Comparison of ENCODE assay signal across 28 mouse cellular contexts in genomic region chr2:105613243-105613642, GRCm38 (mm10). TPM values are rescaled to one million over a fixed set of nuclear protein-coding genes. Genes with fewer than 3 reads are reported as not detected.
A peak's percentile ranks its signal among the peaks of the same experiment; 100 is the strongest.
DNase-seq lines count a peak whose midpoint lies in the region; ATAC-seq and TF ChIP-seq lines count a peak whose summit lies in the region.
"Had no signal": no experiment of that assay in that cellular context is flagged by ENCODE, and none has a peak within 500 bp of the region (broad histone marks: within the 10 kb centered on the region; RNA-seq: fewer than 3 reads in every experiment).

No protein-coding gene starts in this region.

- DNase-seq in forebrain, embryonic 14.5 days (ENCODE audit: low spot score) = peak; percentile 78
- no peak for DNase-seq in forebrain, postnatal 0 days
- DNase-seq in Muller cell, postnatal 12 days (ENCODE audit: inconsistent ontology term) = peak; percentile 93
- DNase-seq in retina, embryonic 14.5 days (ENCODE audit: low spot score) = peak; percentile 36
- DNase-seq in heart, postnatal 10 days = no peak
- DNase-seq in heart, postnatal 14 days = no peak
- DNase-seq: adrenal gland, postnatal 10 days; adrenal gland, postnatal 36 days; cerebellum, adult 11 months; cerebellum, adult 9-11 months; cerebellum, postnatal 25 days; gastrocnemius, adult 2 months; gastrocnemius, postnatal 14 days; heart, adult 11 months; heart, postnatal 4 days; kidney, adult 11 months had no signal

- H3K27me3 ChIP-seq in forebrain, embryonic 14.5 days (replicated peaks; ENCODE audit: control insufficient read depth, insufficient read depth, low read length) = no peaks in the 10 kb centered on the region; the same call in 1 of the 2 replicates
- 0 out of 2 replicates have a peak, but pooled peaks cover 10% of the 10 kb centered on the region for H3K27me3 ChIP-seq in forebrain, postnatal 0 days (ENCODE audit: insufficient read depth, low read length)
- H3K27me3 ChIP-seq: embryonic facial prominence, embryonic 15.5 days; intestine, embryonic 15.5 days; Patski had no signal

- no peak overlapping the region for H3K9ac ChIP-seq in forebrain, embryonic 14.5 days (ENCODE audit: low read length)
- no peak overlapping the region for H3K9ac ChIP-seq in forebrain, postnatal 0 days
- H3K9ac ChIP-seq: embryonic facial prominence, embryonic 12.5 days; embryonic facial prominence, embryonic 15.5 days; forebrain, embryonic 15.5 days; hindbrain, embryonic 12.5 days; hindbrain, embryonic 15.5 days; intestine, embryonic 15.5 days had no signal

- no peak overlapping the region for H3K4me3 ChIP-seq in forebrain, embryonic 14.5 days (ENCODE audit: low read depth, low read length)
- H3K4me3 ChIP-seq in forebrain, postnatal 0 days (ENCODE audit: low read depth, low read length) = no peak overlapping the region
- H3K4me3 ChIP-seq: embryonic facial prominence, embryonic 12.5 days; embryonic facial prominence, embryonic 15.5 days; forebrain, embryonic 15.5 days; gastrocnemius, adult 2 months; hindbrain, embryonic 12.5 days; hindbrain, embryonic 15.5 days; intestine, embryonic 15.5 days had no signal

- no peak for TF ChIP-seq CTCF in forebrain, postnatal 0 days (IDR thresholded peaks at IDR 0.05; ENCODE audit: low read depth)

- intact Hi-C loops in heart, postnatal 10 days (cut with DNase I) = no loop called here
- intact Hi-C loops in heart, postnatal 14 days (cut with DNase I) = no loop called here

- no peak for ATAC-seq in forebrain, embryonic 14.5 days
- ATAC-seq in forebrain, postnatal 0 days = no peak
- ATAC-seq: CD4-positive, CD25-positive, alpha-beta regulatory T cell, adult 4 months; forebrain, embryonic 15.5 days; intestine, embryonic 15.5 days; Patski had no signal

- H3K4me2 ChIP-seq in forebrain, embryonic 14.5 days (ENCODE audit: low read length) = no peak overlapping the region
- no peak overlapping the region for H3K4me2 ChIP-seq in forebrain, postnatal 0 days (ENCODE audit: low read depth)
- H3K4me2 ChIP-seq: embryonic facial prominence, embryonic 15.5 days had no signal

- no peaks in the 10 kb centered on the region for H3K36me3 ChIP-seq in forebrain, embryonic 14.5 days (ENCODE audit: control insufficient read depth, insufficient read depth, low read length)
- H3K36me3 ChIP-seq in forebrain, postnatal 0 days (ENCODE audit: insufficient read depth) = no peaks in the 10 kb centered on the region
- H3K36me3 ChIP-seq: embryonic facial prominence, embryonic 12.5 days; embryonic facial prominence, embryonic 15.5 days; forebrain, embryonic 15.5 days; hindbrain, embryonic 12.5 days; hindbrain, embryonic 15.5 days; intestine, embryonic 15.5 days had no signal

- no peak overlapping the region for H3K27ac ChIP-seq in forebrain, embryonic 14.5 days (ENCODE audit: low read depth, low read length)
- H3K27ac ChIP-seq in forebrain, postnatal 0 days (ENCODE audit: low read depth, low read length) = no peak overlapping the region
- H3K27ac ChIP-seq: embryonic facial prominence, embryonic 12.5 days; embryonic facial prominence, embryonic 15.5 days; forebrain, embryonic 15.5 days; gastrocnemius, adult 2 months; hindbrain, embryonic 15.5 days; intestine, embryonic 15.5 days had no signal

- no peaks in the 10 kb centered on the region for H3K9me3 ChIP-seq in forebrain, embryonic 14.5 days (replicated peaks; ENCODE audit: control insufficient read depth, low read length)
- no peaks in the 10 kb centered on the region for H3K9me3 ChIP-seq in forebrain, postnatal 0 days (ENCODE audit: low read length)
- H3K9me3 ChIP-seq: embryonic facial prominence, embryonic 12.5 days; embryonic facial prominence, embryonic 15.5 days; forebrain, embryonic 15.5 days; hindbrain, embryonic 12.5 days; hindbrain, embryonic 15.5 days; intestine, embryonic 15.5 days had no signal

- H3K4me1 ChIP-seq in forebrain, embryonic 14.5 days (ENCODE audit: control insufficient read depth, insufficient read depth, low read length) = peaks cover 20% of the 10 kb centered on the region
- H3K4me1 ChIP-seq in forebrain, postnatal 0 days (ENCODE audit: insufficient read depth) = no peaks in the 10 kb centered on the region

- WGBS in forebrain, embryonic 14.5 days = 16% methylated on average over 6 of the region's 6 CpGs
- WGBS in forebrain, postnatal 0 days = 50% methylated on average over 6 of the region's 6 CpGs

RNA-seq across cellular contexts. Expression of gene Pax6, which starts 55.5 kb away (rescaled TPM):
- 44.5 and 51.8 TPM in 2 replicates for polyA plus RNA-seq in forebrain, embryonic 14.5 days (2014; fragmentation: Nextera tagmentation; extraction: Ambion mirVana)
- total RNA-seq in forebrain, postnatal 0 days (2014; rRNA removed) = 19.0 and 32.9 TPM in 2 replicates
- polyA plus RNA-seq in forebrain, postnatal 0 days (2015; fragmentation: Nextera tagmentation; extraction: Ambion mirVana) = 14.6 and 19.0 TPM in 2 replicates
- total RNA-seq in heart, postnatal 10 days (2021) = not detected
- total RNA-seq in heart, postnatal 14 days (2021) = not detected
- total RNA-seq: adrenal gland, adult 18-20 months; adrenal gland, postnatal 36 days; common myeloid progenitor, adult 5-6 weeks; gastrocnemius, adult 2 months; gastrocnemius, postnatal 4 days; heart, adult 8-10 months had no signal
- polyA plus RNA-seq: Patski had no signal

Comparison
In these comparisons a context has a peak if more than half of its experiments do, and no peak if none do; other contexts are left out.
1. DNase-seq: peak in forebrain, embryonic 14.5 days (single experiment), Muller cell, postnatal 12 days (single experiment) and retina, embryonic 14.5 days (single experiment); none in forebrain, postnatal 0 days (single experiment), heart, postnatal 10 days (0 of 2) and heart, postnatal 14 days (0 of 2).
2. RNA of gene Pax6, which starts 55.5 kb away (total RNA-seq): 19.0 to 32.9 TPM in forebrain, postnatal 0 days; not detected in heart, postnatal 10 days and not detected in heart, postnatal 14 days; every median in the first group is over 10 times any median in the second.